Mouse (Mus musculus) right cerebral cortex, postnatal 25 days (tissue): ENCODE measurements around the gene C130074G19Rik.

Source experiments
- DNase-seq: peaks from one replicate; pipeline ENCODE4 v3.0.0; 2022

The C130074G19Rik gene

GRCm38 (mm10) chr1:184872069-184872819 is 10.8 kb downstream of the C130074G19Rik start:
- no peak for DNase-seq

DNA sequence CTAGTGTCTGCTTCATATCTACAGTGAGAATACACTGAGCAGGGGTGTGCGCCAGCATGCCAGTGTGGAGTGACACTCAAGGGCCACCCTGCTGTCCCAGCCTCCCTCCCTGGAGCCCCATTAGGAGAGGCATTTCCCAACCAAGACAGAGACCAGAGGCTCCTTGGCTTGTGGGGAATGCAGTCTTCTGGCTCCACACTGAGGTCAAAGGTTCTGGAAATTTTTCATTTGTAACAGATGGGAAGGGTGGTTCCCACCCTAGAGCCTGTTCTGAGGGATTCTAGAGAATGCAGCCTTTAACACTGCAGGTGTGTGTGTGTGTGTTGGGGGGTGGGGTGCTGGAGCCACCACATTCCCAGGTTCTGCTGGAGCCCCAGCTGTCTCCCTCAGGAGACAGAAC is 11.5 kb downstream of the C130074G19Rik start:
- DNase-seq: no peak

DNA sequence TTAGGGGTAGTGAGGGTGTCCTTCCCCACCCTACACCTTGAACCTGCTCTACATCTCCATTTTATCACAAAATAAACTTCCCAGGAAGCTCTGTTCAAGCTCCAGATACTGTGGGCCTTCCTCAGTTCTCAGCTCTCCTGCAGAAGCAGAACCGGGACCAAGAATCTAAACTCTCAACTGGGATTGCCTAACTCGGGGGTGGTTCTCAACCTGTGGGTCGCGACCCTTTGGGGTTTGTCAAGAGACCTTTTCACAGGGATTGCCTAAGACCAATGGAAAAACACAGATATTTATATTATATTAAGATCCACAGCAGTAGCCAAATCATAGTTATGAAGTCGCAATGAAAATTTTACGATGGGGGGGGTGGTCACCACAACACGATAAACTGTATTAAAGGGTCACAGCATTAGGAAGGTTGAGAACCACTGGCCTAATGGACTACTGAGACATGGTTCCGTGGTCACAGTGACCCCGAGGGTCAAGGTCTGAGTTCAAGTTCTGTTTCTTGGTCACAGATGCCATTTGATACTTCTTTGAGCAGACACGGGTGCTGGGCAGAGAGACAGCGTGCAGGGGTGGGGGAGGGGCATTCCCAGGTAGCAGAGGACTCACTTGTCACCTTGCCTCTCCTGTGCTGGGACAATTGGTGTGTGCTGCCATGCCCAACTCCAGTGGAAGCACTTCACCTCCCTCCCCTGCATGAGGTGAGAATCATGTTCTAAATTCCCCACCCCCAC is 12.2 kb downstream of the C130074G19Rik start:
- no peak for DNase-seq

- DNase-seq: no peak
Measured at GRCm38 (mm10) chr1:184869939-184870565, 13.0 kb downstream of the C130074G19Rik start.

GRCm38 (mm10) chr1:184867640-184868120 is 15.3 kb downstream of the C130074G19Rik start:
- no peak for DNase-seq

- no peak for DNase-seq
Measured at GRCm38 (mm10) chr1:184864381-184864801, 18.6 kb downstream of the C130074G19Rik start.

- DNase-seq: no peak
Measured at GRCm38 (mm10) chr1:184862636-184863035, 20.4 kb downstream of the C130074G19Rik start.

GRCm38 (mm10) chr1:184861551-184861950 is 21.5 kb downstream of the C130074G19Rik start:
- DNase-seq: no peak

GRCm38 (mm10) chr1:184860276-184860675 is 22.7 kb downstream of the C130074G19Rik start:
- no peak for DNase-seq

- DNase-seq: no peak
Measured at GRCm38 (mm10) chr1:184858253-184858652, 24.8 kb downstream of the C130074G19Rik start.

- peak; percentile 36 for DNase-seq
Measured at GRCm38 (mm10) chr1:184857216-184857615, 25.8 kb downstream of the C130074G19Rik start.

DNA sequence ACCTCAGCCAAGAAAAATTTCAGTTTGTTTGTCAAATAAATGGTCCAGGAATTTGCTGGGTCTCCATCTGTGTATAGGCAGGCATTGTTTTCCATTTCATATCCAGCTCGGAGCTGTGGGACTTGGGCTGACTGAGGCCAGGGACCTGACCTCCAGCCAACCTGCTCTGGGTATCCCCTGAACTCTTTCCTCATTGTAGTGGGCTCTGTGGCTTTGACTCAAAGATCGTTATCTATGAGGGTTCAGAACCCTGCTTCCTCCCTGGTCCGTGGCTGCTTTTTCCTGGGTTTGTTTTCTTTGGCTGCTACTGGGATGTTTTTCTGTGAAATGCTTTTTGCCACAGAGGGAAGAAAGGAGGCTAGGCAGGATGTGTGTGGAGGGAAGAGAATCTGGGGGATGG is 29.1 kb downstream of the C130074G19Rik start:
- no peak for DNase-seq

- DNase-seq: peak; percentile 48
Measured at GRCm38 (mm10) chr1:184853339-184853738, 29.7 kb downstream of the C130074G19Rik start.

DNA sequence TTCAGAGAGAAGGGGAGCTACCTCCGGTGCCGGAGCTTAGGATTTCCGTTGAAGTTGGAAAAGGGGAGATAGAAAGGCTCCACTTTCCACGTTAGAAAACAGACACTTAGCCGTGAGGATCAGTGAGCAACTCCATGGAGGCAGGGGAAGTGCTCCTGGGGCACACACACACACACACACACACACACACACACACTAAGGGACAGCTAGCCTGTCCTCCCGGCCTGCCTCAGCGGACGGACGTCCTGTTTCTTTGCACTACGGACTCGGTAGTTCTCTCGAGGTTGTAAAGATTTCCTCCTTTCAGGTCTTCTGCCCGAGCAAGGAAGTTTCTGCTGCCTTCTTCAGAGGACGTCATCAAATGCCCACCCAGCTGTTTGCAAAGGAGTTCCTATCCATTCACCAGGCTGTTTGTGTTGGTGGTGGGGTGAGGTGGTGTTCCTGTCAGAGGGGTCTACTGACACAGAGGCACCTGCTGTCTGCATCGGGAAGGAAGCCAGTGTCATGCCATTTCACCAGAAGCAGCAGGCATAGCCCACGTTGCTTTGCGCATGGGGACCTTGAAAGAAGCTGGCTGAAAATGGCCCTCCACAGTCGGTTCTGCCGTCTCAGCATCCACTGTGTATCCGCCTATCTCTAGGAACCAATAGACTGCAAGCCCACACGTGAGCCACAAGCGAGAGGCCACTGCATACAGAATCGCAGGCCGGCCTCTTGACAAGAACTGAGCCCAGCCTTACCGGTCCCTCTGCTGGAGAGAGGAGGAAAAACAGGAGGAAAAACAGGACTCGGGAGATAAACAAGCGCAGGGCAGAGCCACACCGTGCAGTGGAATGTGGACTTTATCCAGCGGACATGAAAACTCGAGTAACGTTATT is 31.0 kb downstream of the C130074G19Rik start:
- peak; percentile 67 for DNase-seq

DNA sequence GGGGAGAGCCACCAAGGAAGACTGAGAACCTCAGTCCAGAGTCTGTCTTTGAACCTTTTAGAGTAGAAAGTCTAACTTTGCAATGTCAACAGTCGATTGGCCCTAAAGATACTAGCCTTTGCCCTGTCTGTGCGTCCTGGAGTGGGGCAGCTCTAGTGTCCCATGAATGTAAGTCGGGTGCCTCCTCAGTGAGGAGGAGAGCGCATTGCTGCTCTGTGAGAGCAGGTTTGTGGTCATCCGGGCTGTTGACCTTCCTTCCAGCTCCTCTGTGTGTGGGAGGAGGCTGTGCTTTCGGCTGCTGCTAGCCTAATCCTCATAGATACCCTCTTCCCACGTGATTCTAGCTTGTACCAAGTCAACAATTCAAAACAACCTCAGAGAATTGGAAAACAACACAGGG is 31.9 kb downstream of the C130074G19Rik start:
- DNase-seq: no peak

DNA sequence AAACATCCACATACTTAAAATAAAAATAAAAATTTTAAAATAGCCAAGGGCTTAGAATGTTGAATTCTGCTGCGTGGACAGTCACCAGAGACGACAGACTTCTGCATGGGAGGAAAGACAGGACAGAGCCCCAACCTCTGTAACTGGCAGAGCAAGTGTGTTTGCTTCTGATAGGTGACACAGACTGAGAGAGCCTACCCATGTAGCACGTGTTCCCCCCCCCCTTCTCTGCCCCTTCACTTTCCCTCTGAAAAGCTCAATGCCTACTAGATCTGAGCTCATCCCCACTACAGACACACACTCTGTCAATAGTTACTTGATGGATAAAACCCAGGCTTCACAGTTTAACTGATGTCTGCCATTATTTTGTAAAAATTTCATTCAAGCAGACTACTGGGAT is 36.0 kb downstream of the C130074G19Rik start:
- no peak for DNase-seq

DNA sequence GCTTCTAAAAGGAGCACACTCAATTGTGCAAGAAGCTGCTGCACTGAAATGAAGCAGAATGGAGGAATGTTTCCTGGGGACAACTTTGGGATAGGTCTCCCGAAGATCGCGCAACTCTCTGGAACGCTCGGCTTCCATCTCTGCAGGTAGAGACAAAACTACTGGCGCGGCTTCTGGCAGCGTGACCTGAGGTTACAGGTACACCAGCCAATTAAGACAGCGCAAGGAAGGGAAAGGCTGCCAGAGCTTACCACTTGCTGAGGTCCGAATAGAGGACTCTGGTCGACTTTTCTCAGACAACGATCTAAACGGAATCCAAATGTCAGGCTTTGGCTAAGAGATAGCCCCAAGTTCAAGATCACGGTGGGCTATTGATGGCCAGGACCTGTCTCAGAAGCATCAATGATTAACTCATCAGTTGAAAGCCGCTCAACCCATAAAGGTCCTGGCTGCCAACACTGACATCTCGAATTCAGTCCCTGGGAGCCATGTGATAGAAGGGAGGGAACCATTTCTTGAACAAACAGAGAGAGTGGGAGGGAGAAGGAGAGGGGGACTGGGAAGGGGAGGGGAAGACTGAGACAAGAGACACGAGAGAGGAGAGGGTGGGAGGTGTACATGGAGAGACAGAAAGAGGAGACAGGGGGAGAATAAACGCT is 36.8 kb downstream of the C130074G19Rik start, which contains the start of gene Marc2:
Marc2 (minus strand) TSS at position 360 of the 659 bp plus-strand sequence.
- DNase-seq: no peak

GRCm38 (mm10) chr1:184845111-184846071 is 37.6 kb downstream of the C130074G19Rik start:
- peak; percentile 88 for DNase-seq

GRCm38 (mm10) chr1:184844326-184845066 is 38.5 kb downstream of the C130074G19Rik start:
- no peak for DNase-seq

DNA sequence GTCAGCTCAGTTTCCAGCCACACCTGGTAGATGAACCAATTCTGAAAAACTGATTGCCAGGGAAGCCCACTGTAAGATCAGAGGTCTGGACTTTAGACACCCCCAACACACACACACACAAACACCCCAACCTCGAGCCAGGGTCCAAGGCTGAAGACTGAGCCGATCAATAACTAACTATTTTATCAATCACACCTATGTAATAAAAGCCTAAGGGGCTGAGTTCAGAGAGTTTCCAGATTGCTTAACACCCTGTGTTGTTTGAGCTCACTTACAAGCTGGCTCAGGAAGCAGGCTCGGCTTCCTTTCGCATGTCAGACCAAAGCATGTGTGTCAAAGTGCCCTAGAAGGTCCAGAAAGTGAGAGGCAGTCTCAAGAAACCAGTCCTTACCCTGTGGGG is 45.4 kb downstream of the C130074G19Rik start:
- DNase-seq: no peak
